Mouse (Mus musculus) mouse embryonic stem cell (cell line): ENCODE results near the gene Lrp1.

Source experiments
- in situ Hi-C, 2 experiments: fragments of 300-500 bp; cut with MboI; formaldehyde crosslinking; loops; 1 replicate in 1 of 2; 3 replicates in 1 of 2; pipeline ENCODE4 v1.14.3; 2019 to 2020; ENCODE audit warnings: low sequenced_read_pairs in 2 of 2, low pct_unique_long_range_greater_than_20kb in 1 of 2, mixed read lengths in 1 of 2; ENCODE audit not compliant: unreplicated experiment in 1 of 2

Gene Lrp1

DNA sequence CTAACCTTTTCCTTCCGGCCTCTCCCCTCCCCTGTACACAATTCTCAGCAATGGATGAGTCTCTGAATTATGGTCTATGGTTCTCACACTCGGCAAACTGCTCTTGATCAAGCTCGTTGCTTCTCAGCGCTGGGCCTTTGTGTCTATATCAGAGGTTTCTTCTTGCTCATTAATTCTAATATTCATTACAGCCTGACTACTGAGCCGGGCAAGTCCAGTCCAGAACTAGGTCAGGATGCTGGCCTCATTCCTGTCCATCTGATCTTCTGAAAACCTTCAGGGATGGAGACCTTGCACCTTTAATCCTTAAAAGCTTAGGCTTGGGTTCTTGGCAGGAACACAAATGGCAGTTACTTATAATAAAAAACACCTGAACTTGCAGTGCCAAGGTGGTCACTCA, 121.4 kb downstream of the Lrp1 start:
- in situ Hi-C loops = no loop called here

GRCm38 (mm10) chr10:127496156-127496555, 124.8 kb downstream of the Lrp1 start:
- in situ Hi-C loops = no loop called here

DNA sequence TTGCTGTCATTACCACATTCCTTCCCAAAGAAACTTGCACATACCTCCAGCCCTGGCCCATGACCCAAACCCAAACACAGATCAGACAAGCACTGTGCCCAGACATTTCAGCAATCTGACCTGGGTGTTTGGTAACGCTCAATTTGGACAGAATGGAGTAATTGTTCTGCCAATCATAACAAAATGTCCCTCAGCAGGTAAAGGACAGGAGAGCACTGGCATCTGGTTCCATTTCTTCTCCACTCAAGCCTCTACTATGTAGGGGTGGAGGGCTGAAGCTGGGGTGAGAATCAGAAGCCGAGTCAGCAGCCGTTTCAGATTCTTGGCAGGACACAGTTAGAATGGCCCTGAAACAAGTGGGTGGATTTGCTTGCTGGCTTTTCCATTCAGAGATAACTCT, 128.8 kb downstream of the Lrp1 start:
- in situ Hi-C loops = no loop called here

DNA sequence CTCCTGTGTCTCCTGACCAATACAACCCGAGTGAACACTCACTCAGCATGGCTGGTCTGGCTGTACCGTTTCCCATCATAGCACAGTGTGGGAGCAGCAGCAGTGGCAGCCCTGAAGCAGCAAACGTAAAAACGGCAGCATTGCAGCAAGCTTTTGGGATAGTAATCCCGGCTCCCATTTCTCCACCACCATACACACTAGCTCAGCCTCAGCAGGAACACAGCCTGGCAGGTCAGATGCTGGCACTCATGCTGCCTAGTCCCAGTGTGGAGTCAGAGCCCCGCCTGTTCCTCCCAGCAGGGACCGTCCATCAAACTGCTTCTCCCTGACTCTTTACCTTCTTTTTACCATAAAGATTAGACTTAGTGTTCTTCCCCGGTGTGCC, 129.8 kb downstream of the Lrp1 start:
- in situ Hi-C loops = no loop called here

DNA sequence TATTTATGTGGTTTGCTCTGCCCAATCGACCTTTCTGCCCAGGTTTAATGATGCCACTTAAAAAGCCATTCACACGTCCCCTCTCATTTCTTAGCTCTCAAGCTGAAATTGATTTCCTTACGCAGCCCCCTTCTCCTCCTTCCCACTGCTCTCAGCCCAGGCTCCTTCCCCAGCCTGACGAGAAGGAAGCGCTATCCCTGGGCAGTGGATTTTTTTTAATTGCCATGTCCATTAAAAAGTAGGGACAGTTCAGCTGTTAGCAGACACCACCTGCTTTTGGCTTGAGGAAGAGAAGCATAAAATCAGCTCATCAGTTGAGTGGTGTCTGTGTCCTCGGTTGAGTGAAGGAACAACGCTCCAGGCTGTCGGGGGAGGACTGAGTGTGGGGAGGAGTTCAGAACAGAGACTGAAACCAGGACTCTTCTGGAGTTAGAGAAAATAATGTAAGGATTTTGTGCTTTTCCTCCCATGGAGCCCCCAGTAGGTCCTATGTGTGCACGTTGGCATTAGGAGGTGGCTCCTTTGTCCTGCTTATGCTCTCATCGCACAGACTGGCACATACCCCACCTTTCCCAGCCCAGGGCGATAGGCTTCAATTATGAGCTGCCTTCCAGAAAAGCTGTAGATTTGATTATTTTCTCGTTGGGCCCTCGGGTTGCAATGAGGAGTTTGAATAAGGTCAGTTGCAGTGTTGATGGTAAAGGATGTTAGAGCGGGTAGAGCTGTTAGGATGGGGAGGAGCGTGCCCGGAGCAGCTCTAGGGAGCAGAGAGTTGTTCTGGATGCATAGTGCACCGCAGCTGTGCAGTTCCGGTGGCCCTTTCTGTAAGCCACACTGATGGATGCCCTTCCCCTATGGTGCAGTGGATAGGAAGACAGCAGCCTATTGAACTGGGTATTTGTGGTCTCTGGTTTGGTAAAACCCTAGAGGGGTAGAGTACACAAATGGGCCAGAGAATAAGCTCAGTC, 130.5 kb downstream of the Lrp1 start:
- in situ Hi-C loops = no loop called here

DNA sequence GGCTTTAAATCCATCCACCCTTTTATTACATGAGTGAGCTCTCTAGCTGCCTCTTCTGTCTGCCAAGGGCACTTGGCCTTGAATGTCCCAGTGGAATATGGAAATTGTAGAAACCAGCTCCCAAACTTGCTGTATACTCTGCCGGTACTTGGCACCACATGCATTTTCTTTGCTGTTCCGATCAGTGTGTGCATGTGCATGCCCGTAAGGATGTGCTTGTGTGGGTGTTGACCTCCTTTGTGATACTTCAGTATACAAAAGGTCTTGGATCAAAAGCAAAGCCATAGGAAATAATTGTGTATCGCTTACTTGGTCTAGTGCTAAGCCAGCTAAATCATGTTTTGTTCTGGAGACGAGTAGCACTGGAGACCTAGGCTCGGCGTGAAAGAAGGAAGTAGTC, 132.1 kb downstream of the Lrp1 start:
- in situ Hi-C loops = no loop called here
